Mouse (Mus musculus) adrenal gland, postnatal 36 days (tissue): ENCODE measurements around the gene Mms19. TPM values are rescaled to one million over a fixed set of nuclear protein-coding genes. Genes with fewer than 3 reads are reported as not detected.
"Not testable (repeated sequence)": the region's sequence is repeated elsewhere in the genome, so short reads cannot be mapped to it uniquely, and the experiment has no call there.

Experiments used
- DNase-seq, 2 experiments: peaks; one replicate each; pipeline ENCODE4 v3.0.0; 2021; ENCODE audit warnings: mixed read lengths in 1 of 2
- total RNA-seq, 2 experiments: library from RNA; stranded (reverse); gene quantifications; 2 replicates each; pipeline ENCODE4 v1.2.3; 2021

Gene Mms19
- total RNA-seq, 2 experiments from 2014 or later = 20.2 to 23.9 TPM

- DNase-seq = peak; percentile 99
Measured at GRCm38 (mm10) chr19:41933179-41934086, 47.5 kb downstream of the Mms19 start, which contains the start of the genes Exosc1 and Zdhhc16. Exosc1 (minus strand) TSS chr19:41933423. Zdhhc16 (plus strand) TSS chr19:41933480.

GRCm38 (mm10) chr19:41932686-41933085, 48.3 kb downstream of the Mms19 start:
- no peak for DNase-seq

GRCm38 (mm10) chr19:41920412-41921067, 60.4 kb downstream of the Mms19 start:
- DNase-seq = no peak

- DNase-seq = no peak
Measured at GRCm38 (mm10) chr19:41919471-41919870, 61.5 kb downstream of the Mms19 start.

- DNase-seq = no peak
Measured at GRCm38 (mm10) chr19:41916853-41917252, 64.1 kb downstream of the Mms19 start.

GRCm38 (mm10) chr19:41915294-41915693, 65.7 kb downstream of the Mms19 start:
- DNase-seq = no peak

- not testable (repeated sequence) for DNase-seq
Measured at GRCm38 (mm10) chr19:41914592-41914882, 66.4 kb downstream of the Mms19 start.

- DNase-seq = peak in 1 of 2 experiments; percentile 29
Measured at GRCm38 (mm10) chr19:41913774-41914591, 67.0 kb downstream of the Mms19 start.

GRCm38 (mm10) chr19:41912121-41913080, 68.6 kb downstream of the Mms19 start:
- peak; percentile 79 to 85 for DNase-seq

GRCm38 (mm10) chr19:41911178-41912073, 69.5 kb downstream of the Mms19 start, which contains the start of gene Pgam1:
Pgam1 (plus strand) TSS chr19:41911923.
- peak; percentile 98 for DNase-seq

- DNase-seq = no peak
Measured at GRCm38 (mm10) chr19:41910396-41910795, 70.6 kb downstream of the Mms19 start.

GRCm38 (mm10) chr19:41908736-41909135, 72.2 kb downstream of the Mms19 start:
- no peak for DNase-seq

GRCm38 (mm10) chr19:41907079-41907760, 73.7 kb downstream of the Mms19 start:
- DNase-seq = no peak

- no peak for DNase-seq
Measured at GRCm38 (mm10) chr19:41906311-41907078, 74.5 kb downstream of the Mms19 start.

GRCm38 (mm10) chr19:41905246-41905645, 75.7 kb downstream of the Mms19 start:
- DNase-seq = no peak

GRCm38 (mm10) chr19:41902848-41903593, 77.9 kb downstream of the Mms19 start:
- DNase-seq = no peak

GRCm38 (mm10) chr19:41901696-41902095, 79.3 kb downstream of the Mms19 start:
- DNase-seq = peak in 1 of 2 experiments; percentile 50
